Mouse (Mus musculus) hindbrain, embryonic 16.5 days (tissue): Measurements from ENCODE around the gene Rab1b. TPM values are rescaled to one million over a fixed set of nuclear protein-coding genes. Genes with fewer than 3 reads are reported as not detected.

Experiments used
- ATAC-seq: fragments of 200-750 bp; cut with Nextera tagmentation; 2 replicates; pipeline ENCODE4 v1.8.0; 2017; ENCODE audit warnings: moderate TSS enrichment, moderate library complexity
- H3K27ac ChIP-seq: fragments of 300-500 bp; sonication (generic); 2 replicates; pipeline ENCODE4 v1.5.1; 2014; ENCODE audit warnings: low read depth, mild to moderate bottlenecking, control low read depth, low read length, moderate library complexity
- H3K27me3 ChIP-seq: fragments of 300-500 bp; sonication (generic); replicated peaks from 2 replicates; pipeline ENCODE4 v1.6.1; 2014; ENCODE audit warnings: low read length; ENCODE audit not compliant: control insufficient read depth, insufficient read depth
- H3K36me3 ChIP-seq: fragments of 300-500 bp; sonication (generic); 2 replicates; pipeline ENCODE4 v1.6.1; 2014; ENCODE audit warnings: mild to moderate bottlenecking, low read length, moderate library complexity, mixed read lengths; ENCODE audit not compliant: control insufficient read depth, insufficient read depth
- H3K4me1 ChIP-seq: fragments of 300-500 bp; sonication (generic); 2 replicates; pipeline ENCODE4 v1.6.1; 2014; ENCODE audit warnings: low read depth, low read length; ENCODE audit not compliant: control insufficient read depth, insufficient read depth
- H3K4me2 ChIP-seq: fragments of 300-500 bp; sonication (generic); 2 replicates; pipeline ENCODE4 v1.6.1; 2014; ENCODE audit warnings: mild to moderate bottlenecking, low read length, control low read depth, moderate library complexity
- H3K4me3 ChIP-seq: fragments of 300-500 bp; sonication (generic); 2 replicates; pipeline ENCODE4 v1.5.1; 2014; ENCODE audit warnings: mild to moderate bottlenecking, low read length, control low read depth, moderate library complexity
- H3K9ac ChIP-seq: fragments of 300-500 bp; sonication (generic); 2 replicates; pipeline ENCODE4 v1.6.1; 2014; ENCODE audit warnings: low read depth, mild to moderate bottlenecking, control low read depth, low read length, moderate library complexity
- H3K9me3 ChIP-seq: fragments of 300-500 bp; sonication (generic); 2 replicates; pipeline ENCODE4 v1.6.1; 2014; ENCODE audit warnings: mild to moderate bottlenecking, low read length, moderate library complexity; ENCODE audit not compliant: control insufficient read depth
- WGBS: fragments of 180-500 bp; shearing (Covaris S2); extraction: QIAGEN DNeasy Blood & Tissue Kit; methylation state at CpG from one replicate; pipeline ENCODE4 v1.1.7; 2014; 5-methylcytosine and 5-hydroxymethylcytosine counted together
- polyA plus RNA-seq: library from polyadenylated mRNA; unstranded; fragments of >200 nt; fragmentation: Nextera tagmentation; extraction: Ambion mirVana; gene quantifications from 2 replicates; pipeline ENCODE4 v1.2.1, GENCODE M21; 2015

Rab1b gene
- polyA plus RNA-seq, 1 experiment from 2014 or later, result 231 TPM

GRCm38 (mm10) chr19:5124055-5124614, 17.3 kb upstream of the Rab1b start:
- no peak overlapping the region for H3K27ac ChIP-seq
- H3K4me1 ChIP-seq, result no peaks in the 10 kb centered on the region
- WGBS, result 69% methylated on average over 7 of the region's 7 CpGs
- no peak overlapping the region for H3K4me3 ChIP-seq
- H3K9me3 ChIP-seq, result no peaks in the 10 kb centered on the region
- H3K4me2 ChIP-seq, result no peak overlapping the region
- no peak for ATAC-seq
- no peaks in the 10 kb centered on the region for H3K36me3 ChIP-seq
- H3K27me3 ChIP-seq, result no peaks in the 10 kb centered on the region
- no peak overlapping the region for H3K9ac ChIP-seq

GRCm38 (mm10) chr19:5123241-5123640, 16.4 kb upstream of the Rab1b start:
- Histone ChIP-seq H3K4me3 (no peak overlapping the region), H3K4me1 (no peaks in the 10 kb centered on the region), H3K9ac (no peak overlapping the region), H3K27ac (no peak overlapping the region), H3K4me2 (no peak overlapping the region), H3K9me3 (no peaks in the 10 kb centered on the region), H3K27me3 (no peaks in the 10 kb centered on the region), H3K36me3 (no peaks in the 10 kb centered on the region)
- 85% methylated on average over 3 of the region's 3 CpGs for WGBS
- ATAC-seq, result no peak

GRCm38 (mm10) chr19:5122492-5122891, 15.6 kb upstream of the Rab1b start:
- no peak for ATAC-seq
- no peak overlapping the region for H3K4me2 ChIP-seq
- 68% methylated on average over 10 of the region's 10 CpGs for whole genome bisulfite sequencing

GRCm38 (mm10) chr19:5118384-5118698, 11.5 kb upstream of the Rab1b start, which contains the start of gene Klc2:
Gene Klc2, minus strand, starts transcription at chr19:5118560.
- Histone ChIP-seq H3K27ac (peak within 1 kb of the TSS; percentile 97), H3K4me1 (peaks cover 10% of the 10 kb centered on the region), H3K9me3 (no peaks in the 10 kb centered on the region), H3K9ac (peak within 1 kb of the TSS; percentile 92), H3K4me3 (peak within 1 kb of the TSS; percentile 90), H3K36me3 (peaks cover 6% of the 10 kb centered on the region; the same call in 1 of the 2 replicates), H3K4me2 (peak within 1 kb of the TSS; percentile 92), H3K27me3 (no peaks in the 10 kb centered on the region)
- peak; percentile 90 for ATAC-seq
- under 1% methylated on average over 18 of the region's 18 CpGs for WGBS

More at GRCm38 (mm10) chr19:5122492-5122891, 15.6 kb upstream of the Rab1b start:
- Histone ChIP-seq H3K27me3 (no peaks in the 10 kb centered on the region), H3K9me3 (no peaks in the 10 kb centered on the region), H3K36me3 (no peaks in the 10 kb centered on the region), H3K4me1 (no peaks in the 10 kb centered on the region), H3K27ac (no peak overlapping the region), H3K9ac (no peak overlapping the region), H3K4me3 (no peak overlapping the region)

- Histone ChIP-seq H3K4me3 (peak overlapping the region; percentile 90), H3K27ac (peak overlapping the region; percentile 97), H3K9ac (peak overlapping the region; percentile 92), H3K27me3 (no peaks in the 10 kb centered on the region), H3K4me1 (peaks cover 10% of the 10 kb centered on the region), H3K36me3 (peaks cover 8% of the 10 kb centered on the region), H3K4me2 (peak overlapping the region; percentile 92), H3K9me3 (no peaks in the 10 kb centered on the region)
- under 1% methylated on average over 67 of the region's 83 CpGs for WGBS
- ATAC-seq, result peak; percentile 87
These were observed 10.9 kb upstream of the Rab1b start for GRCm38 (mm10) chr19:5117494-5118383.

GRCm38 (mm10) chr19:5113783-5114182, 6.9 kb upstream of the Rab1b start:
- Histone ChIP-seq H3K9me3 (no peaks in the 10 kb centered on the region), H3K4me3 (no peak overlapping the region), H3K27me3 (no peaks in the 10 kb centered on the region), H3K27ac (peak overlapping the region; percentile 16; the same call in 1 of the 2 replicates), H3K36me3 (peaks cover 41% of the 10 kb centered on the region), H3K9ac (no peak overlapping the region; the same call in 1 of the 2 replicates), H3K4me1 (peaks cover 10% of the 10 kb centered on the region), H3K4me2 (no peak overlapping the region)
- ATAC-seq, result no peak
- WGBS, result 81% methylated on average over 7 of the region's 7 CpGs

- ATAC-seq, result no peak
- Histone ChIP-seq H3K4me3 (no peak overlapping the region), H3K4me2 (no peak overlapping the region), H3K9me3 (no peaks in the 10 kb centered on the region), H3K9ac (no peak overlapping the region), H3K36me3 (peaks cover 50% of the 10 kb centered on the region), H3K4me1 (peaks cover 8% of the 10 kb centered on the region), H3K27me3 (no peaks in the 10 kb centered on the region), H3K27ac (no peak overlapping the region)
- 70% methylated on average over 19 of the region's 19 CpGs for WGBS
These were observed 3.0 kb upstream of the Rab1b start for GRCm38 (mm10) chr19:5109659-5110453.

GRCm38 (mm10) chr19:5108702-5109101, 1.8 kb upstream of the Rab1b start:
- H3K4me1 ChIP-seq, result peaks cover 8% of the 10 kb centered on the region
- H3K27me3 ChIP-seq, result no peaks in the 10 kb centered on the region
- no peak overlapping the region for H3K4me3 ChIP-seq
- no peak for ATAC-seq
- H3K27ac ChIP-seq, result no peak overlapping the region; the same call in 1 of the 2 replicates
- H3K9me3 ChIP-seq, result no peaks in the 10 kb centered on the region
- 73% methylated on average over 4 of the region's 4 CpGs for WGBS
- H3K4me2 ChIP-seq, result no peak overlapping the region
- peaks cover 57% of the 10 kb centered on the region for H3K36me3 ChIP-seq
- H3K9ac ChIP-seq, result no peak overlapping the region

- H3K27me3 ChIP-seq, result no peaks in the 10 kb centered on the region
- no peak for ATAC-seq
- no peak overlapping the region; the same call in 1 of the 2 replicates for H3K27ac ChIP-seq
- no peak overlapping the region for H3K9ac ChIP-seq
- H3K4me3 ChIP-seq, result no peak overlapping the region
- H3K36me3 ChIP-seq, result peaks cover 61% of the 10 kb centered on the region
- H3K4me2 ChIP-seq, result no peak overlapping the region
- peaks cover 8% of the 10 kb centered on the region for H3K4me1 ChIP-seq
- no peaks in the 10 kb centered on the region for H3K9me3 ChIP-seq
- WGBS, result 32% methylated on average over 5 of the region's 5 CpGs
These were observed 1.4 kb upstream of the Rab1b start for GRCm38 (mm10) chr19:5108271-5108575.
